Comparison of ENCODE assay signal across 22 mouse cellular contexts in the genomic region with DNA sequence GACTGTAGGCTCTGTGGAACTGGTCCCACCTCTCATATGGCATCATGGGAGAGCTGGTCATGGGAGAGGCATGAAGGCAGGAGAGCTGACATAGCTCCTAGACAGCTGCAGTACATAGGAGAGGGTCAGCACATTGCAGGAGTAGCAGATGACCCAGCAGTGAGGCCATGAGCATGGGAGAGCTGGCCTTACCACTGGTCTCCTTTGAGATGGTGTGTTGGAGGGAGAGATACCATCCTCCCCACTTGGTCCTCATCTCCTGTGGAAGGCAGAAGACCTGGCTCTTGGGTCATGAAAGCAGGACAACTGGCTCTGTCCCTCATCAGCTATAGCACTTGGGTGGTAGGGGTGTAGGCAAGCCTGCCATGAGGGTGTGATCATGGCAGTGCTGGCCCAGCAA. TPM values are rescaled to one million over a fixed set of nuclear protein-coding genes. Genes with fewer than 3 reads are reported as not detected.
"Had no signal": no experiment of that assay in that cellular context is flagged by ENCODE, and none has a peak within 500 bp of the region (broad histone marks: within the 10 kb centered on the region; RNA-seq: fewer than 3 reads in every experiment).

No protein-coding gene starts in this region.

- H3K36me3 ChIP-seq: liver, embryonic 15.5 days; midbrain, embryonic 12.5 days; neural tube, embryonic 12.5 days; stomach, embryonic 15.5 days had no signal

- ATAC-seq: liver, postnatal 0 days; midbrain, embryonic 16.5 days had no signal

- DNase-seq: liver, postnatal 0 days; lung, embryonic 14.5 days; lung, postnatal 10 days; lung, postnatal 4 days; midbrain, embryonic 14.5 days; right cerebral cortex, postnatal 14 days; thymus, adult 2 months; thymus, postnatal 25 days; thymus, postnatal 4 days had no signal

- H3K4me2 ChIP-seq: liver, embryonic 15.5 days; lung, embryonic 14.5 days; midbrain, embryonic 12.5 days; neural tube, embryonic 12.5 days; stomach, embryonic 15.5 days had no signal

- H3K9me3 ChIP-seq: liver, embryonic 15.5 days; midbrain, embryonic 12.5 days; neural tube, embryonic 12.5 days; stomach, embryonic 15.5 days had no signal

- H3K27ac ChIP-seq: liver, embryonic 15.5 days; midbrain, embryonic 12.5 days; neural tube, embryonic 12.5 days; stomach, embryonic 15.5 days; stomach, postnatal 0 days had no signal

- H3K9ac ChIP-seq: liver, embryonic 15.5 days; liver, postnatal 0 days; lung, embryonic 14.5 days; midbrain, embryonic 12.5 days; neural tube, embryonic 12.5 days; stomach, embryonic 15.5 days had no signal

- H3K27me3 ChIP-seq: liver, embryonic 15.5 days; midbrain, embryonic 12.5 days; neural tube, embryonic 12.5 days; stomach, embryonic 15.5 days had no signal

- H3K4me1 ChIP-seq: liver, embryonic 15.5 days; midbrain, embryonic 12.5 days; neural tube, embryonic 12.5 days; stomach, embryonic 15.5 days had no signal

- H3K4me3 ChIP-seq: liver, embryonic 15.5 days; midbrain, embryonic 12.5 days; neural tube, embryonic 12.5 days; stomach, embryonic 15.5 days had no signal

RNA-seq across cellular contexts. Expression of gene Gm21830, which starts 7.3 kb away (rescaled TPM):
- total RNA-seq: megakaryocyte-erythroid progenitor cell, adult 5-6 weeks; neutrophil, adult 5-6 weeks had no signal
- polyA plus RNA-seq: liver, embryonic 15.5 days; liver, postnatal 0 days; lung, embryonic 14.5 days; lung, embryonic 16.5 days; midbrain, embryonic 12.5 days; midbrain, embryonic 14.5 days; midbrain, embryonic 16.5 days; neural tube, embryonic 12.5 days; neural tube, embryonic 14.5 days; spleen, adult 2 months; stomach, embryonic 15.5 days; stomach, postnatal 0 days; testis, adult 2 months; thymus, adult 2 months; urinary bladder, adult 2 months had no signal

RNA-seq across cellular contexts. Expression of gene Gm26727, which starts 12.1 kb away (rescaled TPM):
- total RNA-seq: megakaryocyte-erythroid progenitor cell, adult 5-6 weeks; neutrophil, adult 5-6 weeks had no signal
- polyA plus RNA-seq: liver, embryonic 15.5 days; liver, postnatal 0 days; lung, embryonic 14.5 days; lung, embryonic 16.5 days; midbrain, embryonic 12.5 days; midbrain, embryonic 14.5 days; midbrain, embryonic 16.5 days; neural tube, embryonic 12.5 days; neural tube, embryonic 14.5 days; spleen, adult 2 months; stomach, embryonic 15.5 days; stomach, postnatal 0 days; testis, adult 2 months; thymus, adult 2 months; urinary bladder, adult 2 months had no signal

RNA-seq across cellular contexts. Expression of gene Xirp2, which starts 24.9 kb away (rescaled TPM):
- total RNA-seq: megakaryocyte-erythroid progenitor cell, adult 5-6 weeks had no signal
- polyA plus RNA-seq: liver, postnatal 0 days; lung, embryonic 14.5 days; midbrain, embryonic 12.5 days; midbrain, embryonic 14.5 days; midbrain, embryonic 16.5 days; neural tube, embryonic 12.5 days; spleen, adult 2 months; stomach, embryonic 15.5 days; testis, adult 2 months; urinary bladder, adult 2 months had no signal
